Mouse (Mus musculus): ENCODE measurements around the gene Krit1. TPM values are rescaled to one million over a fixed set of nuclear protein-coding genes. Genes with fewer than 3 reads are reported as not detected.

The Krit1 gene
- 44.6 and 58.5 TPM in 2 replicates for polyA plus RNA-seq (2014; fragmentation: Nextera tagmentation; extraction: Ambion mirVana)

- Histone ChIP-seq H3K27me3 (replicated peaks; ENCODE audit: control insufficient read depth, insufficient read depth, low read length) (no peaks in the 10 kb centered on the region), H3K27ac (ENCODE audit: low read depth, low read length) (peak within 1 kb of the TSS; percentile 88), H3K9ac (ENCODE audit: low read length) (peak within 1 kb of the TSS; percentile 88), H3K4me2 (ENCODE audit: low read length) (peak within 1 kb of the TSS; percentile 84), H3K36me3 (ENCODE audit: control insufficient read depth, insufficient read depth, low read length) (no peaks in the 10 kb centered on the region), H3K4me1 (ENCODE audit: control insufficient read depth, insufficient read depth, low read length) (peaks cover 14% of the 10 kb centered on the region; the same call in 1 of the 2 replicates), H3K9me3 (replicated peaks; ENCODE audit: control insufficient read depth, low read length) (no peaks in the 10 kb centered on the region), H3K4me3 (ENCODE audit: low read depth, low read length) (peak within 1 kb of the TSS; percentile 89)
- under 1% methylated on average over 91 of the region's 109 CpGs for WGBS
- ATAC-seq (peak; percentile 96), DNase-seq (ENCODE audit: low spot score) (peak; percentile 93)
Observed at GRCm38 (mm10) chr5:3802433-3803291, at the start of gene Krit1, which contains the start of gene Ankib1. TSS of gene Krit1 (plus strand) at chr5:3803184. TSS of gene Ankib1 (minus strand) at chr5:3802925.

GRCm38 (mm10) chr5:3771512-3771911 is 31.5 kb upstream of the Krit1 start:
- Histone ChIP-seq H3K9ac (ENCODE audit: low read length) (no peak overlapping the region), H3K9me3 (replicated peaks; ENCODE audit: control insufficient read depth, low read length) (no peaks in the 10 kb centered on the region), H3K4me1 (ENCODE audit: control insufficient read depth, insufficient read depth, low read length) (peaks cover 10% of the 10 kb centered on the region), H3K27me3 (replicated peaks; ENCODE audit: control insufficient read depth, insufficient read depth, low read length) (no peaks in the 10 kb centered on the region), H3K36me3 (ENCODE audit: control insufficient read depth, insufficient read depth, low read length) (0 out of 2 replicates have a peak, but pooled peaks cover 4% of the 10 kb centered on the region), H3K4me3 (ENCODE audit: low read depth, low read length) (no peak overlapping the region), H3K4me2 (ENCODE audit: low read length) (0 out of 2 replicates have a peak overlapping the region, but pooled peaks have one; percentile 16), H3K27ac (ENCODE audit: low read depth, low read length) (no peak overlapping the region)
- DNase-seq (ENCODE audit: low spot score) (peak; percentile 72), ATAC-seq (peak; percentile 87)
- 19% methylated on average over 3 of the region's 3 CpGs for WGBS

GRCm38 (mm10) chr5:3772017-3772416 is 31.0 kb upstream of the Krit1 start:
- no peaks in the 10 kb centered on the region for H3K9me3 ChIP-seq (replicated peaks; ENCODE audit: control insufficient read depth, low read length)
- peak; percentile 34; the same call in 1 of the 2 replicates for ATAC-seq
- H3K9ac ChIP-seq (ENCODE audit: low read length), result no peak overlapping the region
- H3K36me3 ChIP-seq (ENCODE audit: control insufficient read depth, insufficient read depth, low read length), result 0 out of 2 replicates have a peak, but pooled peaks cover 4% of the 10 kb centered on the region
- peaks cover 10% of the 10 kb centered on the region for H3K4me1 ChIP-seq (ENCODE audit: control insufficient read depth, insufficient read depth, low read length)
- DNase-seq (ENCODE audit: low spot score), result peak; percentile 8
- no peak overlapping the region for H3K4me3 ChIP-seq (ENCODE audit: low read depth, low read length)
- H3K27ac ChIP-seq (ENCODE audit: low read depth, low read length), result no peak overlapping the region
- no peaks in the 10 kb centered on the region for H3K27me3 ChIP-seq (replicated peaks; ENCODE audit: control insufficient read depth, insufficient read depth, low read length)
- 0 out of 2 replicates have a peak overlapping the region, but pooled peaks have one; percentile 16 for H3K4me2 ChIP-seq (ENCODE audit: low read length)
- 29% methylated on average over 3 of the region's 3 CpGs for WGBS

GRCm38 (mm10) chr5:3782670-3783069 is 20.3 kb upstream of the Krit1 start:
- Histone ChIP-seq H3K9me3 (replicated peaks; ENCODE audit: control insufficient read depth, low read length) (no peaks in the 10 kb centered on the region), H3K9ac (ENCODE audit: low read length) (no peak overlapping the region), H3K27me3 (replicated peaks; ENCODE audit: control insufficient read depth, insufficient read depth, low read length) (no peaks in the 10 kb centered on the region), H3K4me2 (ENCODE audit: low read length) (no peak overlapping the region), H3K4me3 (ENCODE audit: low read depth, low read length) (no peak overlapping the region), H3K27ac (ENCODE audit: low read depth, low read length) (no peak overlapping the region), H3K36me3 (ENCODE audit: control insufficient read depth, insufficient read depth, low read length) (no peaks in the 10 kb centered on the region), H3K4me1 (ENCODE audit: control insufficient read depth, insufficient read depth, low read length) (no peaks in the 10 kb centered on the region)
- ATAC-seq (no peak), DNase-seq (ENCODE audit: low spot score) (no peak)

- no peak overlapping the region for H3K4me2 ChIP-seq (ENCODE audit: low read length)
- no peak for ATAC-seq
- H3K4me3 ChIP-seq (ENCODE audit: low read depth, low read length), result no peak overlapping the region
- H3K27ac ChIP-seq (ENCODE audit: low read depth, low read length), result no peak overlapping the region
- no peaks in the 10 kb centered on the region for H3K36me3 ChIP-seq (ENCODE audit: control insufficient read depth, insufficient read depth, low read length)
- DNase-seq (ENCODE audit: low spot score), result peak; percentile 24
- no peaks in the 10 kb centered on the region for H3K9me3 ChIP-seq (replicated peaks; ENCODE audit: control insufficient read depth, low read length)
- no peaks in the 10 kb centered on the region for H3K27me3 ChIP-seq (replicated peaks; ENCODE audit: control insufficient read depth, insufficient read depth, low read length)
- WGBS, result 78% methylated on average over 2 of the region's 2 CpGs
- H3K9ac ChIP-seq (ENCODE audit: low read length), result no peak overlapping the region
- no peaks in the 10 kb centered on the region for H3K4me1 ChIP-seq (ENCODE audit: control insufficient read depth, insufficient read depth, low read length)
Observed at GRCm38 (mm10) chr5:3783947-3784681, 18.9 kb upstream of the Krit1 start.

- H3K36me3 ChIP-seq (ENCODE audit: control insufficient read depth, insufficient read depth, low read length), result no peaks in the 10 kb centered on the region
- 41% methylated on average over 1 of the region's 1 CpGs for WGBS
- H3K27me3 ChIP-seq (replicated peaks; ENCODE audit: control insufficient read depth, insufficient read depth, low read length), result no peaks in the 10 kb centered on the region
- H3K9me3 ChIP-seq (replicated peaks; ENCODE audit: control insufficient read depth, low read length), result no peaks in the 10 kb centered on the region
- H3K4me2 ChIP-seq (ENCODE audit: low read length), result no peak overlapping the region
- no peak overlapping the region for H3K9ac ChIP-seq (ENCODE audit: low read length)
- ATAC-seq (no peak), DNase-seq (ENCODE audit: low spot score) (no peak)
- no peak overlapping the region for H3K27ac ChIP-seq (ENCODE audit: low read depth, low read length)
- H3K4me1 ChIP-seq (ENCODE audit: control insufficient read depth, insufficient read depth, low read length), result no peaks in the 10 kb centered on the region
- H3K4me3 ChIP-seq (ENCODE audit: low read depth, low read length), result no peak overlapping the region
Observed at GRCm38 (mm10) chr5:3784751-3785496, 18.1 kb upstream of the Krit1 start.

GRCm38 (mm10) chr5:3787548-3787947 is 15.4 kb upstream of the Krit1 start:
- H3K4me1 ChIP-seq (ENCODE audit: control insufficient read depth, insufficient read depth, low read length), result no peaks in the 10 kb centered on the region
- WGBS, result 81% methylated on average over 4 of the region's 4 CpGs

GRCm38 (mm10) chr5:3791048-3791447 is 11.9 kb upstream of the Krit1 start:
- no peaks in the 10 kb centered on the region for H3K9me3 ChIP-seq (replicated peaks; ENCODE audit: control insufficient read depth, low read length)
- DNase-seq (ENCODE audit: low spot score), result no peak
- H3K4me1 ChIP-seq (ENCODE audit: control insufficient read depth, insufficient read depth, low read length), result no peaks in the 10 kb centered on the region
- no peak for ATAC-seq
- H3K9ac ChIP-seq (ENCODE audit: low read length), result no peak overlapping the region
- no peak overlapping the region for H3K4me3 ChIP-seq (ENCODE audit: low read depth, low read length)
- no peak overlapping the region for H3K27ac ChIP-seq (ENCODE audit: low read depth, low read length)
- H3K27me3 ChIP-seq (replicated peaks; ENCODE audit: control insufficient read depth, insufficient read depth, low read length), result no peaks in the 10 kb centered on the region
- no peaks in the 10 kb centered on the region for H3K36me3 ChIP-seq (ENCODE audit: control insufficient read depth, insufficient read depth, low read length)
- H3K4me2 ChIP-seq (ENCODE audit: low read length), result no peak overlapping the region

More at GRCm38 (mm10) chr5:3787548-3787947, 15.4 kb upstream of the Krit1 start:
- Histone ChIP-seq H3K4me3 (ENCODE audit: low read depth, low read length) (no peak overlapping the region), H3K27me3 (replicated peaks; ENCODE audit: control insufficient read depth, insufficient read depth, low read length) (no peaks in the 10 kb centered on the region), H3K9me3 (replicated peaks; ENCODE audit: control insufficient read depth, low read length) (no peaks in the 10 kb centered on the region), H3K4me2 (ENCODE audit: low read length) (no peak overlapping the region), H3K36me3 (ENCODE audit: control insufficient read depth, insufficient read depth, low read length) (no peaks in the 10 kb centered on the region), H3K27ac (ENCODE audit: low read depth, low read length) (no peak overlapping the region), H3K9ac (ENCODE audit: low read length) (no peak overlapping the region)
- ATAC-seq (no peak), DNase-seq (ENCODE audit: low spot score) (no peak)
